Mouse (Mus musculus) ES-E14 (cell line): ENCODE results near the gene Ppp1r16b. TPM values are rescaled to one million over a fixed set of nuclear protein-coding genes. Genes with fewer than 3 reads are reported as not detected.

ENCODE experiments used
- DNase-seq: peaks from one replicate; pipeline ENCODE4 v3.0.0-alpha.2; 2013; ENCODE audit warnings: low read depth, low spot score
- H3K27ac ChIP-seq: 2 replicates; pipeline ENCODE4 v1.5.1; 2012; ENCODE audit warnings: low read depth, mild to moderate bottlenecking, low read length, moderate library complexity, mixed read lengths; ENCODE audit not compliant: poor library complexity, insufficient read depth, severe bottlenecking
- H3K36me3 ChIP-seq: 2 replicates; pipeline ENCODE4 v1.6.1; 2012; ENCODE audit warnings: mild to moderate bottlenecking, low read length, moderate library complexity, mixed read lengths; ENCODE audit not compliant: control insufficient read depth, poor library complexity, insufficient read depth, severe bottlenecking
- H3K4me1 ChIP-seq, 2 experiments: fragments of 150-350 bp in 1 of 2; sonication (generic) in 1 of 2; 2 replicates each; pipeline ENCODE4 v1.6.1; 2012; ENCODE audit warnings: low read length in 2 of 2, mild to moderate bottlenecking in 1 of 2, mixed read lengths in 1 of 2; ENCODE audit not compliant: control insufficient read depth in 2 of 2, insufficient read depth in 2 of 2, poor library complexity in 1 of 2
- H3K4me3 ChIP-seq, 2 experiments: fragments of 150-350 bp in 1 of 2; sonication (generic) in 1 of 2; 2 replicates each; pipeline ENCODE4 v1.5.1; 2012; ENCODE audit warnings: low read length in 2 of 2, low read depth in 1 of 2, mild to moderate bottlenecking in 1 of 2, mixed read lengths in 1 of 2; ENCODE audit not compliant: insufficient read depth in 1 of 2, poor library complexity in 1 of 2, severe bottlenecking in 1 of 2
- H3K9ac ChIP-seq: 2 replicates; pipeline ENCODE4 v1.6.1; 2012; ENCODE audit warnings: low read depth, mild to moderate bottlenecking, low read length, mixed read lengths; ENCODE audit not compliant: poor library complexity, insufficient read depth, severe bottlenecking
- H3K9me3 ChIP-seq: fragments of 150-350 bp; sonication (generic); 2 replicates; pipeline ENCODE4 v1.6.1; 2012; ENCODE audit warnings: low read depth, mild to moderate bottlenecking, low read length; ENCODE audit not compliant: control insufficient read depth, insufficient read depth
- CHD2 ChIP-seq: IDR thresholded peaks from 2 replicates; pipeline ENCODE4 v1.6.1; 2014; ENCODE audit warnings: mild to moderate bottlenecking, low read depth, low read length, inconsistent platforms
- HCFC1 ChIP-seq: IDR thresholded peaks from 2 replicates; pipeline ENCODE4 v1.6.1; 2012; ENCODE audit warnings: low read length, inconsistent platforms, borderline replicate concordance; ENCODE audit not compliant: insufficient read depth
- MAFK ChIP-seq: IDR thresholded peaks from 2 replicates; pipeline ENCODE4 v1.6.1; 2014; ENCODE audit warnings: mild to moderate bottlenecking, low read depth, low read length, inconsistent platforms; ENCODE audit not compliant: insufficient read depth
- ZC3H11A ChIP-seq: IDR thresholded peaks from 2 replicates; pipeline ENCODE4 v1.6.1; 2012; ENCODE audit warnings: low read depth, mild to moderate bottlenecking, inconsistent platforms, low read length, borderline replicate concordance
- ZNF384 ChIP-seq: IDR thresholded peaks from 2 replicates; pipeline ENCODE4 v1.6.1; 2012; ENCODE audit warnings: low read depth, low read length, inconsistent platforms
- in situ Hi-C, 2 experiments: fragments of 600-800 bp; cut with MboI; formaldehyde crosslinking; loops; one replicate each; pipeline ENCODE4 v1.15.1; 2025; ENCODE audit warnings: low sequenced_read_pairs in 2 of 2, inconsistent platforms in 1 of 2; ENCODE audit not compliant: unreplicated experiment in 2 of 2
- total RNA-seq: library from RNA; depleted of rRNA; stranded (reverse); fragments of 300-350 nt; gene quantifications from 2 replicates; pipeline ENCODE4 v1.2.3, GENCODE M21; 2012

Ppp1r16b gene
- total RNA-seq, 1 experiment: 1.2 TPM

- Histone ChIP-seq H3K4me1 (peaks cover 0 to 3% of the 10 kb centered on the region in 2 experiments; a peak in 1 of 4 replicates), H3K9me3 (no peaks in the 10 kb centered on the region), H3K36me3 (no peaks in the 10 kb centered on the region), H3K4me3 (no peak overlapping the region), H3K27ac (no peak overlapping the region), H3K9ac (no peak overlapping the region)
- in situ Hi-C loops: no loop called here
- no peak for DNase-seq
- no peak for TF ChIP-seq HCFC1
- TF ChIP-seq ZC3H11A: no peak
- no peak for TF ChIP-seq ZNF384
- TF ChIP-seq CHD2: no peak
- TF ChIP-seq MAFK: no peak
Measured at GRCm38 (mm10) chr2:158700535-158701256, 35.5 kb downstream of the Ppp1r16b start.

- no peak overlapping the region for H3K27ac ChIP-seq
- in situ Hi-C loops: no loop called here
- DNase-seq: no peak
Measured at GRCm38 (mm10) chr2:158701505-158701904, 36.3 kb downstream of the Ppp1r16b start.

GRCm38 (mm10) chr2:158702176-158702575 is 37.0 kb downstream of the Ppp1r16b start:
- no peak for TF ChIP-seq CHD2
- no peak for TF ChIP-seq MAFK
- TF ChIP-seq ZNF384: no peak
- TF ChIP-seq ZC3H11A: no peak
- no peak for TF ChIP-seq HCFC1
- no peak for DNase-seq
- H3K36me3 ChIP-seq: no peaks in the 10 kb centered on the region
- in situ Hi-C loops: no loop called here
- no peaks in the 10 kb centered on the region for H3K4me1 ChIP-seq
- no peaks in the 10 kb centered on the region for H3K9me3 ChIP-seq
- no peak overlapping the region for H3K27ac ChIP-seq
- H3K9ac ChIP-seq: no peak overlapping the region
- no peak overlapping the region for H3K4me3 ChIP-seq

More at GRCm38 (mm10) chr2:158701505-158701904, 36.3 kb downstream of the Ppp1r16b start:
- H3K9ac ChIP-seq: no peak overlapping the region
- no peaks in the 10 kb centered on the region for H3K9me3 ChIP-seq
- no peak overlapping the region for H3K4me3 ChIP-seq
- no peak for TF ChIP-seq MAFK
- TF ChIP-seq ZNF384: no peak
- TF ChIP-seq CHD2: no peak
- TF ChIP-seq HCFC1: no peak
- TF ChIP-seq ZC3H11A: no peak
- H3K36me3 ChIP-seq: no peaks in the 10 kb centered on the region
- no peaks in the 10 kb centered on the region for H3K4me1 ChIP-seq

- in situ Hi-C loops: no loop called here
- no peak overlapping the region for H3K27ac ChIP-seq
- no peak for DNase-seq
- no peak overlapping the region for H3K4me3 ChIP-seq
- no peak for TF ChIP-seq ZNF384
- TF ChIP-seq CHD2: no peak
- no peak for TF ChIP-seq ZC3H11A
- TF ChIP-seq MAFK: no peak
- no peak for TF ChIP-seq HCFC1
- no peaks in the 10 kb centered on the region for H3K9me3 ChIP-seq
- no peaks in the 10 kb centered on the region for H3K4me1 ChIP-seq
- no peak overlapping the region for H3K9ac ChIP-seq
- no peaks in the 10 kb centered on the region for H3K36me3 ChIP-seq
Measured at GRCm38 (mm10) chr2:158704720-158705119, 39.5 kb downstream of the Ppp1r16b start.

GRCm38 (mm10) chr2:158705529-158705928 is 40.3 kb downstream of the Ppp1r16b start:
- H3K36me3 ChIP-seq: no peaks in the 10 kb centered on the region
- no peak for TF ChIP-seq MAFK
- TF ChIP-seq ZC3H11A: no peak
- no peak for TF ChIP-seq CHD2
- H3K4me3 ChIP-seq: no peak overlapping the region
- no peak overlapping the region for H3K9ac ChIP-seq
- no peaks in the 10 kb centered on the region for H3K9me3 ChIP-seq
- no peaks in the 10 kb centered on the region for H3K4me1 ChIP-seq
- in situ Hi-C loops: no loop called here
- H3K27ac ChIP-seq: no peak overlapping the region
- DNase-seq: no peak
